Mouse (Mus musculus) Patski (cell line): ENCODE results near the gene Sh3pxd2b. TPM values are rescaled to one million over a fixed set of nuclear protein-coding genes. Genes with fewer than 3 reads are reported as not detected.

Experiments used
- ATAC-seq: fragments of 100-300 bp; one replicate; pipeline ENCODE4 v1.8.0; 2021
- CTCF ChIA-PET: fragments of 350-600 bp; sonication (Branson Sonifier 250); formaldehyde crosslinking; loops from one replicate; lab custom pipeline; 2022; ENCODE audit warnings: inconsistent platforms; lab: Charles Lee
- POLR2A ChIA-PET: fragments of 350-600 bp; sonication (Branson Sonifier 250); formaldehyde crosslinking; loops from one replicate; lab custom pipeline; 2022; ENCODE audit warnings: antibody characterized with exemption, inconsistent platforms; lab: Charles Lee
- DNase-seq: peaks from one replicate; pipeline ENCODE4 v3.0.0-alpha.2; 2011; ENCODE audit warnings: low read depth, low spot score
- H3K27me3 ChIP-seq: fragments of 371-371 bp; one replicate; pipeline ENCODE4 v1.5.1; 2021
- CTCF ChIP-seq: fragments of 100-300 bp; IDR thresholded peaks from one replicate; pipeline ENCODE4 v1.5.1; 2021
- in situ Hi-C: fragments of 300-500 bp; cut with MboI; formaldehyde crosslinking; loops from 3 replicates; pipeline ENCODE4 v1.11.1; 2018; ENCODE audit warnings: low pct_unique_long_range_greater_than_20kb, mixed read lengths
- polyA plus RNA-seq: library from polyadenylated mRNA; unstranded; gene quantifications from one replicate; pipeline ENCODE4 v1.2.3, GENCODE M21; 2021

The Sh3pxd2b gene
- polyA plus RNA-seq, 1 experiment from 2014 or later: 38.4 TPM

- TF ChIP-seq CTCF: no peak
- DNase-seq: no peak
- POLR2A ChIA-PET: interaction anchor here (0.6 kb wide), 1 partner anchor 1194 kb away, joined by 3 read pairs; no protein-coding TSS in a partner anchor
- CTCF ChIA-PET: no interaction called here
- in situ Hi-C loops: no loop called here
- no peak for ATAC-seq
- H3K27me3 ChIP-seq: peaks cover 9% of the 10 kb centered on the region
Measured at GRCm38 (mm10) chr11:32309446-32309845, 38.2 kb upstream of the Sh3pxd2b start.

DNA sequence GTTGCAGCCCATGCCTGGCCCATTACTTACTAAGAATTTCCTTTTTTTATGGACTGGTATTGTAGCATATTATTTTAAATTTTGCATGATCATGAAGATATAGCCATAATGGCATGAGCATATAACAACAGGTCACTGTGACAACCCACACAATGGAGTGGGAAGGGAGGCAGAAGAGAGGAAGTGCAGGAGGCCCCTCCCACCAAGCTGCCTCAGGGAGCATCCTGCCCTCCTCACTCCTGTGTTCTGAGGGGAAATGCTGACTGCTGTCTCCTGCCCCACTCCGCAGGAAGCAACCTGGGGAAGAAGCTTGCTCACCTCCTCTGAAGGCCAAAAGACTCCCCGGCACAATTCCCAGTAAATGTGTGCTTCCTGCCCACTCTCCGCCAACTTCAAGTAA lies 37.7 kb upstream of the Sh3pxd2b start:
- in situ Hi-C loops: no loop called here
- DNase-seq (no peak), ATAC-seq (no peak)
- CTCF ChIA-PET: interaction anchor here (0.6 kb wide), 1 partner anchor 135 kb away, joined by 4 read pairs; no protein-coding TSS in a partner anchor
- POLR2A ChIA-PET: interaction anchor here (0.6 kb wide), 1 partner anchor 1194 kb away, joined by 3 read pairs; no protein-coding TSS in a partner anchor
- peaks cover 7% of the 10 kb centered on the region for H3K27me3 ChIP-seq
- no peak for TF ChIP-seq CTCF

DNA sequence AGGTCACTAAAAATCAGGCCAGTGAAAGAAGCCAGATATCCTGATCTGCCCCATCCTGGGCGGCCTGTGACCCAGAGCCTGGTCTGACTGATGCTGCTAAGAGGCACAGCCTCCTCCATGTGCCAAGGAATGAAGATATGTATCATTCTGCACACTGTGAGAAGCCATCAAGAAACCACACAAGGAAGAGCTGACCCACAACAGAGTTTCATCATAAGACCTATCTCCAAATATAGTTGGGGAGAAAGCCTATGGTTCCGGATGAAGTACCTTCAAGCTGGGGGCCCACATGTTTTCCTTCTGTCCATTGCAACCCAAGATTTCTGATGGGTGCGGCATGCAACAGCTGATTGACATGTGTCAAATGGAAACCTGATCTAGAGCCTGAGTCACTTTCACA lies 31.6 kb upstream of the Sh3pxd2b start:
- ChIA-PET CTCF (interaction anchor here (0.7 kb wide), 1 partner anchor 10 kb away, joined by 3 read pairs; no protein-coding TSS in a partner anchor), POLR2A (interaction anchor here (0.9 kb wide), 1 partner anchor 47 kb away, joined by 3 read pairs; no protein-coding TSS in a partner anchor)
- H3K27me3 ChIP-seq: peaks cover 2% of the 10 kb centered on the region
- ATAC-seq (no peak), DNase-seq (no peak)
- TF ChIP-seq CTCF: no peak
- in situ Hi-C loops: no loop called here

DNA sequence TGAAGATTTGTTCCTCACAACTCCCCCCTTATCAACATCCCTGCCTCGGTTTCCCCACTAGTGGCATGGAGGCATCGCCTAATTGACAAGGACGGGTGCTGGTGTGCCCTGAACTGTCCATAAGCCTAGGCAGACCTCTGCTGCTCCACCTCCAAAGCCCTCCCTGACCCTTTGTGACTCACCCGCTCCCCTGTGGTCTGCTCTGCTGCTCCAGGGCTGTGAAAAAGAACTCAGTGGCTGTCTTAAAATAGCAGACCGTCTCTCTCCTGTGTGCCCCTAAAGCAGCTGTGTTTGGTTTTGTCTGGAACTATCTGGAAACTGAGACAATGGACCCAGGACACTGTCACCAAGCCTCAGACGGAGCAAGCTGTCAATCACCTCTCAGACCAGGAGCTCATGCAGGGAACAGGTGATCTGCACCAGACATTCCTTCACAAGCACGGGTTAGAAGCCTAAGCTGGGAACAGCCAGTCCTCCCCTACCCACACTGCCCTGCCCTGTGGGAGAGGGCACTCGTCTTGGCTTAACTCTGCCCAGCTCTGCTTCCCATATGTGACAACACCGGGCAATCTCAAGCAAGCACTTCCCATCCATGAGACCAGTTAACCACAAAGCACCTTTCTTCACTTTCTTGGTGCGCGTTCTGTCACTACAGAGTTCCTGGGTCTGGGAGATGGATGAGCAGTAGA lies 27.0 kb upstream of the Sh3pxd2b start:
- ATAC-seq: peak; percentile 66
- in situ Hi-C loops: no loop called here
- TF ChIP-seq CTCF: no peak
- peaks cover 16% of the 10 kb centered on the region for H3K27me3 ChIP-seq
- POLR2A ChIA-PET: interaction anchor here (1.2 kb wide), 1 partner anchor 117 kb away, joined by 3 read pairs; no protein-coding TSS in a partner anchor
- CTCF ChIA-PET: interaction anchor here (1.2 to 3.3 kb wide), 8 partner anchors 14 to 138 kb away, joined by 3 to 16 read pairs (median 5); partner anchors contain the start of gene Hbq1b
- no peak for DNase-seq

DNA sequence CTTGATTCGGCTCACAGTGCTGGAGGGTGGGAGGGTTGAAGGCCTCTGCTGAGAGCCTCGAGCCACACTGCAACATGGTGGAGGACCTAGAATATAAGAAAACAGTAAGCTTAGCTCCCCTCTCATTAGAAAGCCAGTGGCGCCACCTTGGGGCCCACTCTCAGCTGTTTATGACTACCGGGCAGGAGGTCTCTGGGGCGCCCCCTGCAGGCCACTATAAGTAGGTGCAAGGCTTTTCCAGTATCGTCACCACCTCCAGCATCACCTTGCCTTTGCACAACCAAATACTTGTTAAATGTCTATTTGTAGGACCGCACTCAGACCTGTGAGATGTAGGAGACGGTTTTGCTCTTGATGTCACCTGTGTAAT lies 26.4 kb upstream of the Sh3pxd2b start:
- peak; percentile 19 for ATAC-seq

DNA sequence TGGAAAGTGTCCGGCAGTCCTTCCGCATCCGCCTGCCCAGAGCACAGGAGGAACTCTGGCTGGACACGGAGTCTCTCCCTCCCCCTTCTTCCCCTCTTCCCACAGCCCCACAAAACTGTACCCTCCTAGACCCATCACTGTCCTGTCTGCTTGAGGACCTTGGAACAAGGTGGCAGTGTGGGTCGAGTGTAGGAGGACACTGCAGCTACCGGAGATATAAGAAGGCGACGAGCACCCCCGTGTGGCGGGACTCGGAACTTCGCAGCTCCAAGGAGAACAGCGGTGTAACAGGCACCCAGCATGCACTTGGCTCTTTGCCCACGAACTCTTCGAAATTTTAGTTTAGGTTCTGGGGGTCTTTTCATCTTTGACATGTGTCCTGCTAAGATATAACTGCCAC lies 23.0 kb upstream of the Sh3pxd2b start:
- peak; percentile 85 for TF ChIP-seq CTCF
- ChIA-PET POLR2A (no interaction called here), CTCF (interaction anchor here (0.9 to 2.2 kb wide), 9 partner anchors 9 to 142 kb away, joined by 3 to 14 read pairs (median 5); no protein-coding TSS in a partner anchor)
- peaks cover 31% of the 10 kb centered on the region for H3K27me3 ChIP-seq
- DNase-seq (no peak), ATAC-seq (peak; percentile 59)
- in situ Hi-C loops: no loop called here

More for the DNA sequence above, 26.4 kb upstream of the Sh3pxd2b start:
- ChIA-PET POLR2A (interaction anchor here (0.6 to 1.2 kb wide), 2 partner anchors 22 to 117 kb away, joined by 3 read pairs; no protein-coding TSS in a partner anchor), CTCF (interaction anchor here (1.1 to 3.3 kb wide), 9 partner anchors 13 to 140 kb away, joined by 3 to 16 read pairs (median 4); partner anchors contain the start of gene Hbq1b)
- in situ Hi-C loops: no loop called here
- TF ChIP-seq CTCF: peak; percentile 96
- peaks cover 21% of the 10 kb centered on the region for H3K27me3 ChIP-seq
- DNase-seq: no peak

- DNase-seq (no peak), ATAC-seq (no peak)
- no peak for TF ChIP-seq CTCF
- CTCF ChIA-PET: interaction anchor here (1.3 to 1.5 kb wide), 2 partner anchors 10 to 11 kb away, joined by 3 to 4 read pairs; no protein-coding TSS in a partner anchor
- in situ Hi-C loops: no loop called here
- POLR2A ChIA-PET: interaction anchor here (0.6 to 0.7 kb wide), 2 partner anchors 18 to 55 kb away, joined by 3 to 4 read pairs; partner anchors contain the start of gene Hba-x
- peaks cover 17% of the 10 kb centered on the region for H3K27me3 ChIP-seq
Measured at GRCm38 (mm10) chr11:32331075-32331474, 16.5 kb upstream of the Sh3pxd2b start.

GRCm38 (mm10) chr11:32331861-32332260 lies 15.8 kb upstream of the Sh3pxd2b start:
- ATAC-seq: no peak
- in situ Hi-C loops: no loop called here
- ChIA-PET CTCF (no interaction called here), POLR2A (no interaction called here)
- no peak for TF ChIP-seq CTCF
- peaks cover 10% of the 10 kb centered on the region for H3K27me3 ChIP-seq
- no peak for DNase-seq

DNA sequence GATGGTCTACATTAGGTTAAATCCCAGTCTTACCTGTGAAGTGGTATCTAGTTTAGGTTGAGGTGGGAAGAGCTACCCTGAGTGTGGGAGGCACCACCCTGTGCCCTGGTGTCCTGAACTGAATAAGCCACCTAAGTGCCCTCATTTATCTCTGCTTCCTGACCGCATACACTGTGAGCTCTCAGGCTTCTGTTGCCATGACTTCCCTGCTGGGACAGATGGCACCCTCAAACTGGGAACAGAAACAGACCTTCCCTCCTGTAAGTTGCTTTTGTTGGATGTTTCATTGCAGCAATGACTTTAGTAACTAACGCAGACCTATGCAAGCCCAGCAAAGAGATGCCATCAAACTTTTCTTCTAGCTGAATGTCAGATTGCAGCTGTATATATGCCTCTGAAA lies 14.4 kb upstream of the Sh3pxd2b start:
- ATAC-seq (no peak), DNase-seq (no peak)
- H3K27me3 ChIP-seq: peaks cover 7% of the 10 kb centered on the region
- CTCF ChIA-PET: interaction anchor here (1.3 to 2.8 kb wide), 3 partner anchors 9 to 12 kb away, joined by 5 to 14 read pairs (median 9); no protein-coding TSS in a partner anchor
- no peak for TF ChIP-seq CTCF
- in situ Hi-C loops: no loop called here
- POLR2A ChIA-PET: no interaction called here

- ATAC-seq (no peak), DNase-seq (no peak)
- ChIA-PET POLR2A (no interaction called here), CTCF (interaction anchor here (2.2 kb wide), 1 partner anchor 12 kb away, joined by 6 read pairs; no protein-coding TSS in a partner anchor)
- TF ChIP-seq CTCF: no peak
- in situ Hi-C loops: no loop called here
- peaks cover 4% of the 10 kb centered on the region for H3K27me3 ChIP-seq
Measured at GRCm38 (mm10) chr11:32336435-32336907, 11.1 kb upstream of the Sh3pxd2b start.
